Mouse (Mus musculus): ENCODE data around the gene Atg14.

DNA sequence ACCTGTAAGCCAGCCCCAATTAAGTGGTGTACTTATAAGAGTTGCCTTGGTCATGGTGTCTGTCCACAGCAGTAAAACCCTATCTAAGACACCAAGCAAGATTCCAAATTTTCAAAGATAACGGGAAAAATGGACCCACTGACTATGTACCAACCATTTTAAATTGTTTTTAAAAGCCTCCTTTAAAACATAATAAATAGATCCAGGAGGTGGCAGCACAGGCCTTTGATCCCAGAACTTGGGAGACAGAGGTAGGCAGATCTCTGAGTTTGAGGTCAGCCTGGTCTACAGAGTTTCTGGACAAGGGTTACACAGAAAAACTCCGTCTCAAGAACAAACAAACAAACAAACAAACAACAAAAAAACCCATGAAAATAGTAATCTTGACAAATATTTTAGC lies 11.2 kb upstream of the Atg14 start:
- TF ChIP-seq CTCF (conservative IDR thresholded peaks at IDR 0.05; ENCODE audit: low read length) (no peak), NANOG (IDR thresholded peaks at IDR 0.05; ENCODE audit: borderline replicate concordance, low read length) (no peak), POU5F1 (IDR thresholded peaks at IDR 0.05; ENCODE audit: borderline replicate concordance, low read length) (no peak)

Measured in E14TG2a.4 (cell line).